Mouse (Mus musculus): ENCODE measurements at regions not wholly inside any gene's neighbourhood (a gene's known extent, or its start where the extent isn't known, plus 50 kb on each side); places are given as distances from the start of the nearest gene placed in this dataset.

DNA sequence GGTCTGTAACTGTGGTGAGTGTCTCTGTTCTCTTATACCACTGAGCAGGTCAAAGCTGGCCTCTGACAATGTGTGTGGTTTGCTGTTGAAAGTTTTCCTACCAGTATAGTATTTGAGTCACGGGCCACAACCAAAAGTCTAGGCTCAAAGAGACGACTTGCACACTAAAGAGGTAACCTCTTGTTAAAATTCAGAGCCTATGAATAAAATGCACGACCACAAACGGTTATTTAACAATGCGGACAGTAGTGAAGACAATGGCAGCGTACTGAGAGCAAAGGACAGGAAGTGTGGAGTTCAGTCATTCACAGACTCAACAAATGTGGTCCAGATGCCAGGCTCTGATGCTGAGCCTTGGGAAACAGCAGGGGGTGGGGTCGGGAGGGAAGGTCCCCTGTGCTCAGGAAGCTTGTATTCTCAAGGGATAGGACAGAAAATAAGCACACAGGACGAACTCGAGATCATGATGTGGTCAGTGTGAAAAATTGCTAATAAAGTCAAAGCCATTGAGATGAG is 160.2 kb upstream of the Spdye4c start:
- DNase-seq (ENCODE audit: low read depth, low spot score), result no peak

GRCm38 (mm10) chr2:128431751-128432150 is 159.3 kb upstream of the Spdye4c start:
- DNase-seq (ENCODE audit: low read depth, low spot score), result no peak

GRCm38 (mm10) chr2:128432741-128433140 is 158.3 kb upstream of the Spdye4c start:
- no peak for DNase-seq (ENCODE audit: low read depth, low spot score)

- DNase-seq (ENCODE audit: low read depth, low spot score), result no peak
These were observed 157.4 kb upstream of the Spdye4c start for GRCm38 (mm10) chr2:128433553-128434081.

GRCm38 (mm10) chr2:128434200-128434977 is 156.6 kb upstream of the Spdye4c start:
- no peak for DNase-seq (ENCODE audit: low read depth, low spot score)

GRCm38 (mm10) chr2:128436378-128436777 is 154.6 kb upstream of the Spdye4c start:
- DNase-seq (ENCODE audit: low read depth, low spot score), result no peak

DNA sequence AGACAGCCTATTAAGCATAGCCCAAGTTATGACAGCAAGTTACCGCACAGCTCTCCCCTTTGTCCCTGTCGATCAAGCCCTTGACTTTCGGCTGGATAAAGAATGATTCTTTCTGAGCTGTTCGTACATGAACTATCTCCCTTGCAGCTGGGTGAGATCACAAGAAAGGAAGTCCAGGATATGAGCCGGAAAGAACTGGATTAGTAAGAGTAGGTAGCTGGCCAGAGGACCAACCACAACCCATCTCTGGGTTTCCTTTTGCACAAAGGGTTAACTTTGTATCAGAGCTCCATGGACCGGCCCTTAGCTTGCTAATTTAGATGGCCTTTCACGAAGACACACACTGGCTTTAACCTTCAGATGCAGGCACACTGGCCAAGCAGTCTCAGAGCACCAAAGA is 153.3 kb upstream of the Spdye4c start:
- no peak for DNase-seq (ENCODE audit: low read depth, low spot score)

GRCm38 (mm10) chr2:128438161-128438822 is 152.7 kb upstream of the Spdye4c start:
- DNase-seq (ENCODE audit: low read depth, low spot score), result no peak

GRCm38 (mm10) chr2:128438897-128439296 is 152.1 kb upstream of the Spdye4c start:
- no peak for DNase-seq (ENCODE audit: low read depth, low spot score)

DNA sequence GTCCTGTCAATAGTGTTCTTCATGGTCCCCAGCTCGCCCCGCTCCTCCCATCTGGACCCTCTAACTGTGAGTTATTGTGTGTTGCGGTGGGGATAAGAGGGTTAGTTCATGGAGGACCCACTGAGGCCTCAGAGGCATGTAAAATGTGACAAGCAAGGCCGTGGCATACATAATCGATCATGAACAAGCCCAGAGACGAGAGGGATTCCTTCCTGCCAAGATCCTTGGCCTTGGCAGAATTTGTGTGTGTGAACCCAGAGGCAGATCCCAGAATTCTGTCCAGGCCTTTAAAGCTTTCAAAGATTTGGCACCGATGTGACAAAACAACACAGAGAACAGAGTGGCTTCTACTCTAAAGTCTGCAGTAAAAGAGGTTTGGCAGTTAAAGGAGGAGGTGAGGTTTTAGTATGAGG is 146.4 kb upstream of the Spdye4c start:
- DNase-seq (ENCODE audit: low read depth, low spot score), result no peak

DNA sequence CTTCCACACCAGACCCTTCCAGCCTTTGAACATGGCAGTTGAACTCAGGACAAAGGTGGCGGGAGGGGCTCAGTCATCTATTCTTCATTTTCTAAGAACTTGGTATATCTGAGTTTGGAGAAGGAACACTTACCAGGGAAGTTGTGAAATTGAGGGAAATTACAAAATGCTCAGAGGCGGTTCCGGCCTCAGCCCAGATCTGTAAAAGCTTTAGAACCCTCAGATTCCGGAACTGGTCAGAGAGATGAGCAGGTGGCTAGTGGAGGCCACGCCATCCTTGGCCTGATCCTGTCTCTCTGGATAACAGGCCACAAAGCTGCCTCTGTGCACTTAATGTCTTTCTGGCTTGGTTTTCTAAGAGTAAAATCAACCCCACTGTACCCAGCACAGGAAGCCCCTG is 145.6 kb upstream of the Spdye4c start:
- DNase-seq (ENCODE audit: low read depth, low spot score), result no peak

GRCm38 (mm10) chr2:128449294-128449693 is 141.7 kb upstream of the Spdye4c start:
- DNase-seq (ENCODE audit: low read depth, low spot score), result no peak

GRCm38 (mm10) chr2:128450045-128450444 is 141.0 kb upstream of the Spdye4c start:
- no peak for DNase-seq (ENCODE audit: low read depth, low spot score)

DNA sequence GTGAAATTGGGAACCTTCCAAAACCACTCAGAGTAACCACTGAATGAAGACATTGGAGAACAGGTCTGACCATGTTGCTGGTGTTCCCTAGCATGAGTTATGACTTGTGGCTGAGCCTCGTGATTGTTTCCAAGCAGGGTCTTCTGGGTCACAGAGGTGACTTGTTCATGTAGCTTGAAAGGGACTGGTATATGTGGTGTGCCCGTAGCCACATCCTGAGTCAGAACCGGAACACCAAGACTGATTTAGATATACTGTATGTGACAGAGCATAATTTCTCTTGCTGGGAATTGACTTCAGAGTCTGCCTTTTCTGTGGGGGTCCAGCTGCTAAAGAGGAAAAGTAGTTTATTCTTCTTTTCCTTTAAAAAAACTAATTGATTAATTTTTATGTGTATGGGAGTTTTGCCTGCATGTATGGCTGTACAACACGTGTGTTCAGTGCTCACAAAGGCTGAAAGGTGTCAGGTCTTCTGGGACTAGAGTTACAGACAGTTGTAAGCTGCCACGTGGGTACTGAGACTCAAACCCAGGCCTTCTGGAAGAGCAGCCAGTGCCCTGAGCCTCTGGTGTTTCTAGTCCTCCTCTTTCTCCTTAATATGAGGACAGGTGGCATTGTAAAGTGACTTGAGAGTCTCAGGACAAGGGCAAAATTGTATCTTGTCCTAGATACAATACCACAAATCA is 139.3 kb upstream of the Spdye4c start:
- no peak for DNase-seq (ENCODE audit: low read depth, low spot score)

DNA sequence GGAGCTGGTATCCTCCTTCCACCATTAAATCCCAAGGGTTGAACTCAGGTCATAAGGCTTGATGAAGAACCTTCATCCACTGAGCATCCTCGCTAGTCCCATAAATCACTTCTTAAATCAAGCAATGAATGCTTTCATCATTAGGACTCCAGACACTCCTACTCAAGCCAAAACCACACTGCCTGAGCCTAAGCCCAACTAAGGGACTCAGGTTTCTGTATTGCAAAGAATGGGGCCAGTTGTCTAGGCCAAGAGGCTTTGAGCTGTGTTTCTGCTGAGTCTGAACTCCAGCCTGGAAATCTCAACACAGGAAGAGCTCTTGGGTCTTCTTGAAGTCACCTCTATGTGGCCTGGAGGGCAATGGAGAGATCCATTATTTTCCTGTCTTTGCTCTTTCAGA is 138.4 kb upstream of the Spdye4c start:
- DNase-seq (ENCODE audit: low read depth, low spot score), result no peak

DNA sequence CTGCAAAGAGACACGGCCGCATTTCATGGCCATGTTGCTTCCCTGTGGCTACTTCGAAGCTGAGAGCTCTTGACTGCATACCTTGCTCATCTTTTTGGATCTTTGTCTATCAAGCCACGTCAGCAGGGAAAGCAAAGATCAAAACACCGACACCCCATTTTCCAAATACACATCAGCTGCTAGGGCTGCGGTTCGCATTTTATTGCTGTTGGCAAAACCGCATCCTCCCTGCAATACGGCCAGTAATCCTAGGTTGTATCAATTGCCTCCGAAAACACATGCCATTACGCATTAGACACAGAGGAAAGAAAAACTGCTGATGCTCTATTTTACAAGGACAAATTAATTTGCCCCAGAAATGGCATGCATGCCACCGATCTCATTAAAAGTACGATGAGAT is 136.5 kb upstream of the Spdye4c start:
- DNase-seq (ENCODE audit: low read depth, low spot score), result no peak

GRCm38 (mm10) chr2:128457591-128458209 is 133.3 kb upstream of the Spdye4c start:
- DNase-seq (ENCODE audit: low read depth, low spot score), result no peak

DNA sequence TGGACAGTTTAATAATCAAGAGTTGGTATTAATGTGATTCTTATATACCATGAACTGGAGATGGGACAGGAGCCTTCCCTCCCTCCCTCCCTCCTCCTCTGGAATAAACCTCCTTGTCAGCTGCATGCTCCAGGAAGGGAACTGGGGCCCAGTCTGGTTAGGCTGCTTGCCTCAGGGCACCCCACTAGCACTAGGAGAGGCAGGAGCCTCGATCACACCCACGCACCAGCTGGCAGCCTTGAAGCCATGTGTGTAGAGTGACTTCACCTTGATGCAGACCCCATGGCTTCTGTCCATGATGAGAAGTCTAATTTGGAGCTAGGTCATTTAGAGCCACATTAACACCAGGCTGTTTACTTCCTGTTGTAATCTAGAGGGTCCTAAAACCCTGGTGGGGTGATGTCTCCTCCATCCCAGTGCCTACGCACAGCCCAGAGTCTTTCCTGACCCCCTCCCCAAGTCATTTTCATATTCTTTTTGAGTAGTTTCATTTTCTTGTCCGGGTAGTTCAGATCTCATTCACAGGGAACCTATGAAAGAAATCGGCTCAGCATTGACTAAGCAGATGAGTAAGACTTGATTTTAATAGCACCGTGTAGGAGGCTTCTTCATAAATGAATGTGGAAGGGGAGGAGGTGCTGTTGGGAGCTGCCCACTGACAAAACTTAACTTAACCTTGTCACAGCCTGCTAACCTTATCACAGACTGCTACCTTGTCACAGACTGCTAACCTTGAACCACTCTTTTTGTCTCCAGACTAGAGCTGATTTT is 125.6 kb upstream of the Spdye4c start:
- no peak for DNase-seq (ENCODE audit: low read depth, low spot score)

GRCm38 (mm10) chr2:128467490-128468245 is 123.3 kb upstream of the Spdye4c start:
- DNase-seq (ENCODE audit: low read depth, low spot score), result no peak

DNA sequence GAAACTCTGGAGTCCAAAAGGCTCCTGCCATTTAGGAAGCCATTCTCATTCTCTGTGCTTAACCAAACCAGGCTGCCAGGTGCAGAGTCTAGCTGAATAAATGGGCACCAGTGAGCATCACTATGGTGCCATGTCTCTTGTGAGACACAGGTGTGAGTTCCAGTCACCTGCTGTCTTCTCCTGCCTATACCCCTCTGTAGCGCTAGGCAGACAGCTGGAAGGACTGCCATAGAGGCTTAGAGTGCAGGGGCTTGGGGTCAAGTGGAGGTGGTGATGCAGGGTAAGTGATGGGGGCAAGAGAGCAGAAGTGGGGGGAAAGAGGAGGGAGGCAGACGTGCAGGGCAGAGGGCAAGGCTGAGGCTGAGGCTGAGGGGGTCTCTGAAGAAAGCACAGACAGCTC is 122.7 kb upstream of the Spdye4c start:
- no peak for DNase-seq (ENCODE audit: low read depth, low spot score)

Measured in c-Kit-negative CD71-positive TER-119-positive erythroid progenitor cells, embryonic 14.5 days (primary cell).